Mouse (Mus musculus) hindbrain, embryonic 14.5 days (tissue): Measurements from ENCODE around the gene Coq8b. TPM values are rescaled to one million over a fixed set of nuclear protein-coding genes. Genes with fewer than 3 reads are reported as not detected.

ENCODE experiments used
- ATAC-seq: fragments of 200-750 bp; cut with Nextera tagmentation; 2 replicates; pipeline ENCODE4 v1.8.0; 2017; ENCODE audit warnings: moderate number of reproducible peaks, mild to moderate bottlenecking, moderate TSS enrichment, moderate library complexity; ENCODE audit not compliant: low FRiP score
- DNase-seq: peaks from one replicate; pipeline ENCODE4 v3.0.0-alpha.2; 2015; ENCODE audit warnings: low spot score
- H3K27ac ChIP-seq: fragments of 300-500 bp; sonication (generic); 2 replicates; pipeline ENCODE4 v1.5.1; 2014; ENCODE audit warnings: mild to moderate bottlenecking, moderate library complexity
- H3K27me3 ChIP-seq: fragments of 300-500 bp; sonication (generic); 2 replicates; pipeline ENCODE4 v1.6.1; 2014; ENCODE audit warnings: mild to moderate bottlenecking, low read length, mixed read lengths; ENCODE audit not compliant: control insufficient read depth, insufficient read depth
- H3K36me3 ChIP-seq: fragments of 300-500 bp; sonication (generic); replicated peaks from 2 replicates; pipeline ENCODE4 v1.6.1; 2014; ENCODE audit not compliant: control insufficient read depth, insufficient read depth
- H3K4me1 ChIP-seq: fragments of 300-500 bp; sonication (generic); replicated peaks from 2 replicates; pipeline ENCODE4 v1.6.1; 2014; ENCODE audit warnings: antibody characterized with exemption, low read length, mixed read lengths; ENCODE audit not compliant: control insufficient read depth, insufficient read depth
- H3K4me2 ChIP-seq: fragments of 300-500 bp; sonication (generic); replicated peaks from 2 replicates; pipeline ENCODE4 v1.6.1; 2014; ENCODE audit warnings: mild to moderate bottlenecking, moderate library complexity
- H3K4me3 ChIP-seq: fragments of 300-500 bp; sonication (generic); replicated peaks from 2 replicates; pipeline ENCODE4 v1.5.1; 2014; ENCODE audit warnings: mild to moderate bottlenecking, low read length
- H3K9ac ChIP-seq: fragments of 300-500 bp; sonication (generic); 2 replicates; pipeline ENCODE4 v1.6.1; 2014
- H3K9me3 ChIP-seq: fragments of 300-500 bp; sonication (generic); 2 replicates; pipeline ENCODE4 v1.6.1; 2016; ENCODE audit warnings: low read length; ENCODE audit not compliant: control insufficient read depth
- WGBS: fragments of 180-500 bp; shearing (Covaris S2); extraction: QIAGEN DNeasy Blood & Tissue Kit; methylation state at CpG from one replicate; pipeline ENCODE4 v1.1.7; 2014; 5-methylcytosine and 5-hydroxymethylcytosine counted together
- polyA plus RNA-seq: library from polyadenylated mRNA; unstranded; fragments of >200 nt; fragmentation: Nextera tagmentation; extraction: Ambion mirVana; gene quantifications from 2 replicates; pipeline ENCODE4 v1.2.1, GENCODE M21; 2014

The Coq8b gene
- polyA plus RNA-seq, 1 experiment from 2014 or later = 17.8 TPM

GRCm38 (mm10) chr7:27274916-27275315 is 42.1 kb downstream of the Coq8b start:
- no peak overlapping the region for H3K4me2 ChIP-seq

GRCm38 (mm10) chr7:27276021-27276420 is 43.2 kb downstream of the Coq8b start:
- WGBS = 69% methylated on average over 7 of the region's 7 CpGs
- Histone ChIP-seq H3K4me3 (no peak overlapping the region), H3K4me1 (no peaks in the 10 kb centered on the region), H3K9me3 (no peaks in the 10 kb centered on the region), H3K4me2 (no peak overlapping the region), H3K36me3 (peaks cover 98% of the 10 kb centered on the region), H3K27me3 (no peaks in the 10 kb centered on the region), H3K27ac (no peak overlapping the region), H3K9ac (no peak overlapping the region)
- DNase-seq (no peak), ATAC-seq (no peak)

More at GRCm38 (mm10) chr7:27274916-27275315, 42.1 kb downstream of the Coq8b start:
- DNase-seq = no peak
- H3K9ac ChIP-seq = no peak overlapping the region
- no peak for ATAC-seq
- peaks cover 98% of the 10 kb centered on the region for H3K36me3 ChIP-seq
- no peak overlapping the region for H3K27ac ChIP-seq
- H3K4me1 ChIP-seq = no peaks in the 10 kb centered on the region
- H3K4me3 ChIP-seq = no peak overlapping the region
- no peaks in the 10 kb centered on the region for H3K27me3 ChIP-seq
- no peaks in the 10 kb centered on the region for H3K9me3 ChIP-seq
- 92% methylated on average over 4 of the region's 4 CpGs for WGBS

- Histone ChIP-seq H3K27me3 (no peaks in the 10 kb centered on the region), H3K4me1 (no peaks in the 10 kb centered on the region), H3K27ac (no peak overlapping the region), H3K4me3 (no peak overlapping the region), H3K4me2 (no peak overlapping the region), H3K36me3 (peaks cover 98% of the 10 kb centered on the region), H3K9me3 (no peaks in the 10 kb centered on the region), H3K9ac (no peak overlapping the region)
- DNase-seq (no peak), ATAC-seq (no peak)
- WGBS = 91% methylated on average over 3 of the region's 3 CpGs
Measured at GRCm38 (mm10) chr7:27277191-27277590, 44.4 kb downstream of the Coq8b start.

- H3K4me3 ChIP-seq = no peak overlapping the region
- no peak for ATAC-seq
- H3K27ac ChIP-seq = no peak overlapping the region
- no peaks in the 10 kb centered on the region for H3K9me3 ChIP-seq
- 73% methylated on average over 13 of the region's 13 CpGs for WGBS
- H3K4me1 ChIP-seq = no peaks in the 10 kb centered on the region
- DNase-seq = no peak
- peaks cover 65% of the 10 kb centered on the region for H3K36me3 ChIP-seq
- no peak overlapping the region for H3K4me2 ChIP-seq
- no peaks in the 10 kb centered on the region for H3K27me3 ChIP-seq
- H3K9ac ChIP-seq = no peak overlapping the region
Measured at GRCm38 (mm10) chr7:27281717-27282116, 48.9 kb downstream of the Coq8b start.

- no peaks in the 10 kb centered on the region for H3K9me3 ChIP-seq
- 59% methylated on average over 4 of the region's 4 CpGs for WGBS
- H3K4me1 ChIP-seq = no peaks in the 10 kb centered on the region
- ATAC-seq (no peak), DNase-seq (no peak)
- H3K27me3 ChIP-seq = no peaks in the 10 kb centered on the region
- no peak overlapping the region for H3K9ac ChIP-seq
- peaks cover 59% of the 10 kb centered on the region for H3K36me3 ChIP-seq
- H3K4me3 ChIP-seq = no peak overlapping the region
- no peak overlapping the region for H3K4me2 ChIP-seq
- no peak overlapping the region for H3K27ac ChIP-seq
Measured at GRCm38 (mm10) chr7:27282225-27282624, 49.4 kb downstream of the Coq8b start.

- Histone ChIP-seq H3K36me3 (peaks cover 31% of the 10 kb centered on the region), H3K9ac (no peak overlapping the region), H3K27ac (no peak overlapping the region), H3K4me3 (0 out of 2 replicates have a peak overlapping the region, but pooled peaks have one; percentile 8), H3K4me1 (no peaks in the 10 kb centered on the region), H3K9me3 (no peaks in the 10 kb centered on the region), H3K27me3 (no peaks in the 10 kb centered on the region), H3K4me2 (peak overlapping the region; percentile 20; the same call in 1 of the 2 replicates)
- DNase-seq (no peak), ATAC-seq (peak; percentile 49; the same call in 1 of the 2 replicates)
- under 1% methylated on average over 28 of the region's 28 CpGs for WGBS
Measured at GRCm38 (mm10) chr7:27284865-27285697, 52.3 kb downstream of the Coq8b start.

- H3K4me1 ChIP-seq = no peaks in the 10 kb centered on the region
- no peak overlapping the region for H3K27ac ChIP-seq
- peak; percentile 75; the same call in 1 of the 2 replicates for ATAC-seq
- no peak overlapping the region for H3K4me3 ChIP-seq
- H3K9me3 ChIP-seq = no peaks in the 10 kb centered on the region
- H3K27me3 ChIP-seq = no peaks in the 10 kb centered on the region
- H3K9ac ChIP-seq = no peak overlapping the region
- WGBS = 7% methylated on average over 8 of the region's 8 CpGs
- DNase-seq = peak; percentile 64
- peaks cover 25% of the 10 kb centered on the region for H3K36me3 ChIP-seq
- 0 out of 2 replicates have a peak overlapping the region, but pooled peaks have one; percentile 20 for H3K4me2 ChIP-seq
Measured at GRCm38 (mm10) chr7:27285698-27286066, 52.9 kb downstream of the Coq8b start.

- Histone ChIP-seq H3K27me3 (no peaks in the 10 kb centered on the region), H3K4me3 (no peak overlapping the region), H3K36me3 (no peaks in the 10 kb centered on the region), H3K27ac (no peak overlapping the region), H3K4me2 (no peak overlapping the region), H3K4me1 (no peaks in the 10 kb centered on the region), H3K9ac (no peak overlapping the region), H3K9me3 (no peaks in the 10 kb centered on the region)
- no peak for DNase-seq
- 88% methylated on average over 7 of the region's 7 CpGs for WGBS
- no peak for ATAC-seq
Measured at GRCm38 (mm10) chr7:27288732-27289131, 55.9 kb downstream of the Coq8b start.

- Histone ChIP-seq H3K27ac (no peak overlapping the region), H3K9me3 (no peaks in the 10 kb centered on the region), H3K4me1 (no peaks in the 10 kb centered on the region), H3K4me3 (no peak overlapping the region), H3K27me3 (no peaks in the 10 kb centered on the region), H3K9ac (no peak overlapping the region), H3K36me3 (no peaks in the 10 kb centered on the region), H3K4me2 (no peak overlapping the region)
- DNase-seq (no peak), ATAC-seq (no peak)
- WGBS = 83% methylated on average over 2 of the region's 2 CpGs
Measured at GRCm38 (mm10) chr7:27290555-27290954, 57.7 kb downstream of the Coq8b start.
